Mouse (Mus musculus): ENCODE data around the gene Mslnl. TPM values are rescaled to one million over a fixed set of nuclear protein-coding genes. Genes with fewer than 3 reads are reported as not detected.

Gene Mslnl
- total RNA-seq, 1 experiment = 0.27 TPM

GRCm38 (mm10) chr17:25700863-25701496, 34.9 kb upstream of the Mslnl start:
- Histone ChIP-seq H3K9me3 (ENCODE audit: control insufficient read depth, insufficient read depth, low read depth, low read length) (no peaks in the 10 kb centered on the region), H3K9ac (ENCODE audit: insufficient read depth, low read depth, low read length, poor library complexity, severe bottlenecking) (peak overlapping the region; percentile 41), H3K4me1 (ENCODE audit: control insufficient read depth in 2 of 2, insufficient read depth in 2 of 2, low read length in 2 of 2, poor library complexity in 1 of 2) (no peaks in the 10 kb centered on the region), H3K27ac (ENCODE audit: insufficient read depth, low read depth, low read length, poor library complexity, severe bottlenecking) (no peak overlapping the region), H3K4me3 (ENCODE audit: insufficient read depth in 1 of 2, low read depth in 1 of 2, low read length in 2 of 2, poor library complexity in 1 of 2, severe bottlenecking in 1 of 2) (no peak overlapping the region), H3K36me3 (ENCODE audit: control insufficient read depth, insufficient read depth, low read length, poor library complexity, severe bottlenecking) (no peaks in the 10 kb centered on the region)
- in situ Hi-C loops (cut with MboI; ENCODE audit: low sequenced_read_pairs in 2 of 2, unreplicated experiment in 2 of 2) = no loop called here
- no peak for DNase-seq (ENCODE audit: low read depth, low spot score)
- TF ChIP-seq CHD2 (IDR thresholded peaks at IDR 0.05; ENCODE audit: low read depth, low read length) (no peak), HCFC1 (IDR thresholded peaks at IDR 0.05; ENCODE audit: borderline replicate concordance, insufficient read depth, low read length) (no peak), ZNF384 (IDR thresholded peaks at IDR 0.05; ENCODE audit: low read depth, low read length) (no peak), ZC3H11A (IDR thresholded peaks at IDR 0.05; ENCODE audit: borderline replicate concordance, low read depth, low read length) (peak; percentile 43; the same call in 1 of the 2 replicates), MAFK (IDR thresholded peaks at IDR 0.05; ENCODE audit: insufficient read depth, low read depth, low read length) (no peak)

- TF ChIP-seq ZNF384 (IDR thresholded peaks at IDR 0.05; ENCODE audit: low read depth, low read length) (no peak), HCFC1 (IDR thresholded peaks at IDR 0.05; ENCODE audit: borderline replicate concordance, insufficient read depth, low read length) (no peak), ZC3H11A (IDR thresholded peaks at IDR 0.05; ENCODE audit: borderline replicate concordance, low read depth, low read length) (no peak), MAFK (IDR thresholded peaks at IDR 0.05; ENCODE audit: insufficient read depth, low read depth, low read length) (no peak), CHD2 (IDR thresholded peaks at IDR 0.05; ENCODE audit: low read depth, low read length) (no peak)
- in situ Hi-C loops (cut with MboI; ENCODE audit: low sequenced_read_pairs in 2 of 2, unreplicated experiment in 2 of 2) = no loop called here
- no peaks in the 10 kb centered on the region for H3K9me3 ChIP-seq (ENCODE audit: control insufficient read depth, insufficient read depth, low read depth, low read length)
- no peaks in the 10 kb centered on the region for H3K36me3 ChIP-seq (ENCODE audit: control insufficient read depth, insufficient read depth, low read length, poor library complexity, severe bottlenecking)
- peaks cover 0 to 3% of the 10 kb centered on the region in 2 experiments; a peak in 2 of 4 replicates for H3K4me1 ChIP-seq (ENCODE audit: control insufficient read depth in 2 of 2, insufficient read depth in 2 of 2, low read length in 2 of 2, poor library complexity in 1 of 2)
- H3K4me3 ChIP-seq (ENCODE audit: insufficient read depth in 1 of 2, low read depth in 1 of 2, low read length in 2 of 2, poor library complexity in 1 of 2, severe bottlenecking in 1 of 2) = no peak overlapping the region
- H3K27ac ChIP-seq (ENCODE audit: insufficient read depth, low read depth, low read length, poor library complexity, severe bottlenecking) = no peak overlapping the region
- H3K9ac ChIP-seq (ENCODE audit: insufficient read depth, low read depth, low read length, poor library complexity, severe bottlenecking) = no peak overlapping the region
- no peak for DNase-seq (ENCODE audit: low read depth, low spot score)
Observed at GRCm38 (mm10) chr17:25709994-25710393, 25.8 kb upstream of the Mslnl start.

GRCm38 (mm10) chr17:25711136-25711535, 24.7 kb upstream of the Mslnl start:
- TF ChIP-seq CHD2 (IDR thresholded peaks at IDR 0.05; ENCODE audit: low read depth, low read length) (no peak), ZNF384 (IDR thresholded peaks at IDR 0.05; ENCODE audit: low read depth, low read length) (no peak), MAFK (IDR thresholded peaks at IDR 0.05; ENCODE audit: insufficient read depth, low read depth, low read length) (no peak), HCFC1 (IDR thresholded peaks at IDR 0.05; ENCODE audit: borderline replicate concordance, insufficient read depth, low read length) (no peak), ZC3H11A (IDR thresholded peaks at IDR 0.05; ENCODE audit: borderline replicate concordance, low read depth, low read length) (no peak)
- DNase-seq (ENCODE audit: low read depth, low spot score) = no peak
- Histone ChIP-seq H3K4me1 (ENCODE audit: control insufficient read depth in 2 of 2, insufficient read depth in 2 of 2, low read length in 2 of 2, poor library complexity in 1 of 2) (peaks cover 3 to 5% of the 10 kb centered on the region in 2 experiments; a peak in 3 of 4 replicates), H3K27ac (ENCODE audit: insufficient read depth, low read depth, low read length, poor library complexity, severe bottlenecking) (no peak overlapping the region), H3K9ac (ENCODE audit: insufficient read depth, low read depth, low read length, poor library complexity, severe bottlenecking) (no peak overlapping the region), H3K4me3 (ENCODE audit: insufficient read depth in 1 of 2, low read depth in 1 of 2, low read length in 2 of 2, poor library complexity in 1 of 2, severe bottlenecking in 1 of 2) (no peak overlapping the region), H3K36me3 (ENCODE audit: control insufficient read depth, insufficient read depth, low read length, poor library complexity, severe bottlenecking) (no peaks in the 10 kb centered on the region), H3K9me3 (ENCODE audit: control insufficient read depth, insufficient read depth, low read depth, low read length) (no peaks in the 10 kb centered on the region)
- in situ Hi-C loops (cut with MboI; ENCODE audit: low sequenced_read_pairs in 2 of 2, unreplicated experiment in 2 of 2) = no loop called here

GRCm38 (mm10) chr17:25715627-25716026, 20.2 kb upstream of the Mslnl start:
- in situ Hi-C loops (cut with MboI; ENCODE audit: low sequenced_read_pairs in 2 of 2, unreplicated experiment in 2 of 2) = no loop called here
- Histone ChIP-seq H3K27ac (ENCODE audit: insufficient read depth, low read depth, low read length, poor library complexity, severe bottlenecking) (no peak overlapping the region), H3K36me3 (ENCODE audit: control insufficient read depth, insufficient read depth, low read length, poor library complexity, severe bottlenecking) (peaks cover 21% of the 10 kb centered on the region), H3K4me3 (ENCODE audit: insufficient read depth in 1 of 2, low read depth in 1 of 2, low read length in 2 of 2, poor library complexity in 1 of 2, severe bottlenecking in 1 of 2) (no peak overlapping the region), H3K4me1 (ENCODE audit: control insufficient read depth in 2 of 2, insufficient read depth in 2 of 2, low read length in 2 of 2, poor library complexity in 1 of 2) (peaks cover 8 to 19% of the 10 kb centered on the region in 2 experiments), H3K9me3 (ENCODE audit: control insufficient read depth, insufficient read depth, low read depth, low read length) (no peaks in the 10 kb centered on the region), H3K9ac (ENCODE audit: insufficient read depth, low read depth, low read length, poor library complexity, severe bottlenecking) (no peak overlapping the region)
- TF ChIP-seq MAFK (IDR thresholded peaks at IDR 0.05; ENCODE audit: insufficient read depth, low read depth, low read length) = no peak
- TF ChIP-seq HCFC1 (IDR thresholded peaks at IDR 0.05; ENCODE audit: borderline replicate concordance, insufficient read depth, low read length) = no peak
- no peak for TF ChIP-seq ZC3H11A (IDR thresholded peaks at IDR 0.05; ENCODE audit: borderline replicate concordance, low read depth, low read length)
- TF ChIP-seq ZNF384 (IDR thresholded peaks at IDR 0.05; ENCODE audit: low read depth, low read length) = no peak
- no peak for TF ChIP-seq CHD2 (IDR thresholded peaks at IDR 0.05; ENCODE audit: low read depth, low read length)
- DNase-seq (ENCODE audit: low read depth, low spot score) = no peak
